Comparison of ENCODE assay signal across 21 mouse cellular contexts in genomic region chr13:98062843-98063242, GRCm38 (mm10).
"Had no signal": no experiment of that assay in that cellular context is flagged by ENCODE, and none has a peak within 500 bp of the region (broad histone marks: within the 10 kb centered on the region; RNA-seq: fewer than 3 reads in every experiment).

No protein-coding gene starts in this region.

- H3K4me1 ChIP-seq: limb, embryonic 15.5 days; midbrain, embryonic 12.5 days; midbrain, embryonic 15.5 days; neural tube, embryonic 13.5 days had no signal

- H3K27ac ChIP-seq: left cerebral cortex, adult 2 months; limb, embryonic 12.5 days; limb, embryonic 15.5 days; liver, embryonic 14.5 days; midbrain, embryonic 12.5 days; midbrain, embryonic 15.5 days; neural tube, embryonic 13.5 days had no signal

- DNase-seq: kidney, adult 2 months; kidney, postnatal 10 days; kidney, postnatal 36 days; layer of hippocampus, postnatal 36 days; left cerebral cortex, postnatal 4 days; liver, postnatal 0 days; lung, embryonic 14.5 days; lung, postnatal 36 days; retina, postnatal 1 day; right cerebral cortex, postnatal 25 days; thymus, adult 2 months; thymus, postnatal 14 days had no signal

- H3K36me3 ChIP-seq: limb, embryonic 12.5 days; limb, embryonic 15.5 days; midbrain, embryonic 12.5 days; midbrain, embryonic 15.5 days; neural tube, embryonic 13.5 days had no signal

- H3K4me3 ChIP-seq: left cerebral cortex, adult 2 months; limb, embryonic 12.5 days; limb, embryonic 15.5 days; midbrain, embryonic 12.5 days; midbrain, embryonic 15.5 days; neural tube, embryonic 13.5 days had no signal

- H3K4me2 ChIP-seq: limb, embryonic 12.5 days; limb, embryonic 15.5 days; liver, embryonic 11.5 days; lung, embryonic 14.5 days; midbrain, embryonic 12.5 days; midbrain, embryonic 15.5 days; neural tube, embryonic 13.5 days had no signal

- ATAC-seq: liver, postnatal 0 days; lung, postnatal 0 days; midbrain, embryonic 15.5 days had no signal

- H3K9me3 ChIP-seq: limb, embryonic 15.5 days; midbrain, embryonic 12.5 days; midbrain, embryonic 15.5 days; neural tube, embryonic 13.5 days had no signal

- H3K27me3 ChIP-seq: limb, embryonic 12.5 days; limb, embryonic 15.5 days; midbrain, embryonic 12.5 days; midbrain, embryonic 15.5 days; neural tube, embryonic 13.5 days had no signal

- H3K9ac ChIP-seq: limb, embryonic 12.5 days; limb, embryonic 15.5 days; liver, embryonic 14.5 days; liver, postnatal 0 days; lung, embryonic 14.5 days; midbrain, embryonic 12.5 days; midbrain, embryonic 15.5 days; neural tube, embryonic 13.5 days had no signal
